Mouse (Mus musculus) kidney, postnatal 36 days (tissue): ENCODE results near the gene Oog4.
"Not testable (repeated sequence)": the region's sequence is repeated elsewhere in the genome, so short reads cannot be mapped to it uniquely, and the experiment has no call there.

Experiments used
- DNase-seq, 2 experiments: peaks; one replicate each; pipeline ENCODE4 v3.0.0; 2021 to 2022; ENCODE audit warnings: mixed read lengths in 2 of 2

Gene Oog4

DNA sequence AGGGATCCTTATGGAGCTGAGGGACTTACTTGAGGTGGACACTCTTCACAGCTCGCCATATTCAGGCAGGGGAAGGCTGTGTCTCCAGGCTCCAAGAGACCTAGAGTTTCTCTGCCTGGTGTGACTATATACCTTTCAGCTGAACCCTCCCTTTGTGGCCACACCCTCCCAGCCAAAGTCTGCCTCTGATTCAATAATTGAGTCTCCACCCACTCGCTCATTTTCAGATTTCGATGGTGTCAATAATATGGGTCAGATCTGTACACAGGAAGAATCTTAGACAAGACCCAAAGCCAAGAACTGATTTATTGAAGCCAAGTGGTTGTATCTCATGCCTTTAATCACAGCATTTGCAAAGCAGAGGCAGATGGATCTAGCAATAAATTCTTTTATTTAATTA, at the start of gene Oog4:
Gene Oog4, minus strand, starts transcription at position 101 of the 400 bp plus-strand sequence.
- no peak for DNase-seq

DNA sequence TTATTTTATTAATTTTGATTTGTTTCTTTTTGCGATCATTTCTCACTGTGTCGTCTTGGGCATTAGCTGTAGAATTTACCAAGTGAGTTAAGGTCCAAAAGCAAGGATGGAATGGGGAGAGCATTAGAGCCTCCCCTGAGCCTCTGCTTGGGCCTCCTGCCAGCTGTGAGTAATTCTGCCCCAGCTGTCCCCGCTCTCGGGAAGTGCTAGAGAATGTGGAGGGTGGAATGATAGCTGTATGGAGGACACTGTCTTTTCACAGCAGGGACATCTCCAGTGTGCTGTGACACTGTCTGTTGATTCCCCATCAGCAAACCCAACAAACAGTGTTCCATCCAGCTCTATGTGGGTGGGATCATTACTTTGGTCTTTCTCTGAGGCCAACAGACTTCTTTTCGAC, 23.4 kb downstream of the Oog4 start:
- not testable (repeated sequence) for DNase-seq

DNA sequence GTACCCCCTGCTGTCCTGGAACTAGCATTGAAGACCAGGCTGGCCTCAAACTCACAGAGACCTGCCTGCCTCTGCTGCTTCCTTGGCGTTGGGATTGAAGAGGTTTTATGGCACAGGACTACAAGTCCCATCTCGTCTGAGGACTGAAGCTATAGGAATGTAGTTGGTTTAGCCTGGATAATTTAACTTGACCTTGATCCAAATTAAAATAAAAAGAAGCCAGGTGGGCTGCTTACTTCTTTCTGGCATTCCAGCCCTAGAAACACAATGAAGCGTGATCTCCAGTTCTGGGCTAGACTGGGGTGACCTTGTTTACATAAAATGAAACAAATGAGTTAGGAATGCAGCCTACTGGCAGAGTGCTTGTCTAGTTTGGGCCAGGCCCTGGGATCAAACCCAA, 36.0 kb downstream of the Oog4 start:
- DNase-seq = no peak

DNA sequence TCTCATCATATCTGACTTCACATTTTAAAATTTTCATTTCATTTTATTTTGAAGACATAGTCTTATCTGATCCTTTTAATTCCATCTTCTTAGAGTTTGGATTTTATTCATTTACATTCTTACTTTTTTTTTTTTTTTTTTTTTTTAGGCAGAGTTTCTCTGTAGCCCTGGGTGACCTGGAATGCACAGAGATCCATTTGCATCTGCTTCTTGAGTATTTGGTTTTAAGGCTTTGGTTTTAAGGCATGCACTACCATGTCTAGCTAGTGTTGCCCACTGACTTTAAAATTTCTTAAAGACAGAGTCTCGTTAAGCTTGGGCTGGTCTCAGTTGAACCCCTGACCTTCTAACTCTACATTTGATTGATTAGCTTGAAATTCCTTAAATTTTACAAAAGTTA, 36.5 kb downstream of the Oog4 start:
- DNase-seq = no peak

DNA sequence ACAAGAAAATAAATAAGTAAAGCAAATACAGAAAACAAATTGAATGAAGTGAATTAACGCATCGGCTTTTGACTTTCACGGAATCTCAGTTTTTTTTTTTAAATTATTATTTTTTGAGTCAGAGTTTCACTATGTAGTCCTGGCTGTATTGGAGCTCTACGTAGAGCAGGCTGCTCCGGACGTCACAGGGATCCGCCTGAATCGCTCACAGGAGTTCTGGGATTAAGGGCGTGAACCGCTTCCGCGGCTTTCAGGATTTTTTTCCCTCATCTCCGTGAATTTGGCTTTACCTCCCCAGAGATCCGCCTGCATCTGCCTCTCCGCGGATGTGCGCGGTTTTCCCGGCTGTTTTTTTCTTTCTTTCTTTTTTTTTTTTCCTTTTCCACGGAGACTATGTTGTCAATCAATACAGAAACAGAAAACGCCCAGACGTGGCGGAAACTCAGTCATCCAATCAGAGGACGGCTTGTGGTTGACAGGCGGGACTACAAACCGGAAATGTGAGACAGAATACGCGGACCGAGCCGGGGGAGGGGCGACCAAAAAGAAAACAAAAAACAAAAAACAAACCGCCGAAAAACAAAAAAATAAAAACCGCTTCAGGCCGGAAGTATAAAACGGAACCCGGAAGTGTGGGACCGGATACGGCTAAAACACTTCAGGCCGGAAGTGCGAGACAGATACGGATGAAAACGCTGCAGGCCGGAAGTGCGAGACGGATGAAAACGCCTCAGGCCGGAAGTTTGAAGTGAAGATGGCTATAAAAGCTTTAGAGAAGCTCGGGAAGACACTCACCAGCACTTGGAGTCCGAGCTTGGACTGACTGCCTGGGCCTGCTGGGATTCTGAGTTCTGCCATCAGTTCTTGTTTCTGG, 37.7 kb downstream of the Oog4 start, which contains the start of gene Pramef8:
Gene Pramef8, plus strand, starts transcription at position 208 of the 874 bp plus-strand sequence.
- DNase-seq = peak; percentile 94

DNA sequence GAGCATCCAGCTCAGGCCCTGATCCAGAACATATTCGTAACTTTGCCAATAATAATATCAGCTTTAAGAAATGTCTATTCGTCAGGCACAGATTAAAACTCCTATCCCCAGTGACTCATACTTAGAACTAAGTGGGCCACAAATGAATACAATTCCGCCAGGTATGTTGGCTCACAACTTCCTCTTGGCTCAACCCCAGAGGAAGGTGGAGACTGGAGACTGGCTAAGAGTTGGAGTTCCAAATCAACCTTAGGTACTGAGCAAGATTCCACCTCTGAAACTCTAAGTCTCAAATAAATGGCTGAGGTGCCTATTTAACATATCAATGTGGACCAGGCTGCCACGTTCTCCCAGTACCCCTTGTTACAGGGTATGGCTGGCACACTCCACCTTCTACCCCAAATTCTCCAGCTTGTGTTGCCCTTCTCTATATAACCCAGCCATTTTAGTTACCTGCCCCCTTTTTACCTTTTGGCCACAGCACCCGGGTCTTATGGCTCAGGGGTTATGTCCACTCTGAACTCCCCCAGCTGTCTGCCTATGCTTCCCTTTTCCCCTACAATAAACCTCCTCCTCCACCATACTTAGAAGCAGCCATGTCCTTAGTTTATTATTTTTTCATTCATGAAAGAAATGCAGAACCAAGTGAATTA, 38.4 kb downstream of the Oog4 start:
- DNase-seq = no peak

DNA sequence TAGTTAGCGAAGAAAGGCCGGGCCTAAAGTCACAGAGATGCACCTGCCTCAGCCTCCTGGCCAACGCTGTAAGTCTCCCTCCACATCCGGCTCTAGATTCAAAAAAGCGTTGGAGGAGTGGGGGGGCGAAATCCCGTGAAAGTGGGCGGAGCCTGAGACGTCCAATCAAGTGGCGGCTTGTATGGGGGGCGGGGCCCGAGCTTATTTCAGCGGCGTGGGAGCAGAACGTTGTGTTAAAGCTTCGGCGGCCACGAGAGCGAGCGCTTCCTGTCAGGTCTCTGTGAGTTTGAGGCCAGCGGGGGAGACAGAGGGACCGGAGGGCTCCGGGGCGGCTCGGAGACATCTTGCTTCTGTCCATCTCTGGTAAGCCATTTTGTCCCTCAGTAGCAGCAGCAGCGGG, 55.9 kb downstream of the Oog4 start, which contains the start of gene Pramel1:
Gene Pramel1, plus strand, starts transcription at position 248 of the 400 bp plus-strand sequence.
- DNase-seq = no peak

DNA sequence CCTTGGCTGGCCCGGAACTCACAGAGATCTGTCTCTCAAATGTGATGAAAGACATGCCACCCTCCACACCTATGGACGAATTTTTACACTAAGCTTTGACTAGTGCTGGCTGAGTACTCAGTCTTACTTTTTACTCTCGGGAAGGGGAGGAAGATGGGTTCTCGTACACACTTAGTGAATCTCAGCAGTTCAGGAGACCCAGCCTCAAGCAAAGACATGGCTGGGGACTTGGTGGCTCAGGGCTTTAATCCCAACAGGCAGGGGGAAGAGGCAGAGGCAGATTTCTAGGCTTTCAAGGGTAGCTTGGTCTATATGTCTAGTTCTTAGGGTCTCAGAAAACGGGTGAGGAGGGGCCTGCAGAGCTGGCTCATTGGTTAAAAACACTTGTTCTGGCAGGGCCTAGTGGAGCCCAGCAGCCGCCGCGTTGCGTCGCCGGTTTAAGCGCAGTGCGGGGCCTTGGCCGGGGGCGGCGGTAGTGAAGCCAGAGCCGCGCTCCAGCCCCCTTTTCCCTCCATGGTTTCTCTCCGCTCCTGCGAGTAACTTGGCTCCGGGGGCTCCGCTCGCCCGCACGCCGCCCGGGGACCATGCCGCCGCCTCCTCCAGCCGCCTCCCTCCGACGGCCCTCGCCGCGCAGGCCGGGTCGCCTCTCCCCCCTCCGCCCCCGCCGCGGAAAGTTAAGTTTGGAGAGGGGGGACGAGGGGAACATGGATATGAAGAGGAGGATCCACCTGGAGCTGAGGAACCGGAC, 61.0 kb downstream of the Oog4 start:
- DNase-seq = peak; percentile 6 to 56
